In genomic region chr2:90782901-90783486, GRCm38 (mm10) we compare ENCODE assay signal across 8 mouse cellular contexts. TPM values are rescaled to one million over a fixed set of nuclear protein-coding genes. Genes with fewer than 3 reads are reported as not detected.
DNase-seq lines count a peak whose midpoint lies in the region; ATAC-seq and TF ChIP-seq lines count a peak whose summit lies in the region.

No protein-coding gene starts in this region.

- H3K27me3 ChIP-seq in forebrain, embryonic 16.5 days (replicated peaks; ENCODE audit: control insufficient read depth, insufficient read depth, low read length), result no peaks in the 10 kb centered on the region
- 0 out of 2 replicates have a peak, but pooled peaks cover 6% of the 10 kb centered on the region for H3K27me3 ChIP-seq in intestine, embryonic 14.5 days (replicated peaks; ENCODE audit: control insufficient read depth, insufficient read depth, low read length)
- H3K27me3 ChIP-seq in small intestine, adult 2 months (ENCODE audit: control insufficient read depth, insufficient read depth, low read length), result peaks cover 4% of the 10 kb centered on the region; the same call in 1 of the 2 replicates

- H3K4me2 ChIP-seq in forebrain, embryonic 16.5 days (ENCODE audit: low read length), result peak overlapping the region; percentile 52
- peak overlapping the region; percentile 81 for H3K4me2 ChIP-seq in intestine, embryonic 14.5 days (ENCODE audit: low read length)

- H3K9ac ChIP-seq in forebrain, embryonic 16.5 days (replicated peaks; ENCODE audit: low read depth, low read length), result peak overlapping the region; percentile 38
- peak overlapping the region; percentile 2; the same call in 1 of the 2 replicates for H3K9ac ChIP-seq in intestine, embryonic 14.5 days (ENCODE audit: low read length)

- peak; percentile 19 to 22 for DNase-seq in layer of hippocampus, postnatal 10 days (ENCODE audit: low spot score in 2 of 2)
- DNase-seq in layer of hippocampus, adult 9-11 months, result no peak
- DNase-seq in cerebellum, adult 11-12 months, result peak; percentile 51
- peak; percentile 65 for DNase-seq in intestine, embryonic 14.5 days (ENCODE audit: low spot score)
- peak; percentile 36 for DNase-seq in lung, postnatal 10 days
- no peak for DNase-seq in spleen, postnatal 14 days (ENCODE audit: low spot score in 2 of 2)

- peak overlapping the region; percentile 29 for H3K4me3 ChIP-seq in forebrain, embryonic 16.5 days (replicated peaks; ENCODE audit: low read length)
- H3K4me3 ChIP-seq in intestine, embryonic 14.5 days (ENCODE audit: low read depth, low read length), result peak overlapping the region; percentile 34
- H3K4me3 ChIP-seq in small intestine, adult 2 months (ENCODE audit: low read depth, low read length), result peak overlapping the region; percentile 51

- TF ChIP-seq POLR2A in small intestine, adult 2 months (IDR thresholded peaks at IDR 0.05; ENCODE audit: low read depth, low read length), result no peak

- ATAC-seq in forebrain, embryonic 16.5 days, result peak; percentile 61
- peak; percentile 72 for ATAC-seq in intestine, embryonic 14.5 days (replicated peaks; ENCODE audit: low FRiP score, low TSS enrichment, low read depth)

- no peak overlapping the region for H3K27ac ChIP-seq in forebrain, embryonic 16.5 days (ENCODE audit: low read length)
- H3K27ac ChIP-seq in intestine, embryonic 14.5 days (ENCODE audit: low read depth), result no peak overlapping the region
- no peak overlapping the region for H3K27ac ChIP-seq in small intestine, adult 2 months (ENCODE audit: insufficient read depth, low read depth, low read length)

- H3K9me3 ChIP-seq in forebrain, embryonic 16.5 days (ENCODE audit: control insufficient read depth, low read length), result no peaks in the 10 kb centered on the region
- no peaks in the 10 kb centered on the region for H3K9me3 ChIP-seq in intestine, embryonic 14.5 days (ENCODE audit: control insufficient read depth, low read length)

- peaks cover 13% of the 10 kb centered on the region for H3K36me3 ChIP-seq in forebrain, embryonic 16.5 days (ENCODE audit: control insufficient read depth, insufficient read depth)
- peaks cover 32% of the 10 kb centered on the region for H3K36me3 ChIP-seq in intestine, embryonic 14.5 days (ENCODE audit: control insufficient read depth, insufficient read depth, low read length)
- peaks cover 23% of the 10 kb centered on the region for H3K36me3 ChIP-seq in small intestine, adult 2 months (ENCODE audit: control insufficient read depth, insufficient read depth, low read length)

- 3% methylated on average over 28 of the region's 29 CpGs for WGBS in forebrain, embryonic 16.5 days
- WGBS in intestine, embryonic 14.5 days, result 3% methylated on average over 27 of the region's 29 CpGs
- 3% methylated on average over 28 of the region's 29 CpGs for WGBS in small intestine, adult 2 months

- H3K4me1 ChIP-seq in forebrain, embryonic 16.5 days (replicated peaks; ENCODE audit: control insufficient read depth, insufficient read depth, low read length), result peaks cover 9% of the 10 kb centered on the region; the same call in 1 of the 2 replicates
- peaks cover 4% of the 10 kb centered on the region; the same call in 1 of the 2 replicates for H3K4me1 ChIP-seq in intestine, embryonic 14.5 days (replicated peaks; ENCODE audit: control insufficient read depth, insufficient read depth, low read length)
- peaks cover 2% of the 10 kb centered on the region for H3K4me1 ChIP-seq in small intestine, adult 2 months (ENCODE audit: control insufficient read depth, insufficient read depth, insufficient read length, low read length)

- TF ChIP-seq CTCF in small intestine, adult 2 months (IDR thresholded peaks at IDR 0.05; ENCODE audit: extremely low read depth, insufficient read length, insufficient replicate concordance, low read depth, low read length), result no peak

RNA-seq across cellular contexts. Expression of gene Agbl2, which starts 0.5 kb away (rescaled TPM):
- total RNA-seq in layer of hippocampus, postnatal 10 days (2021), result 1 to 10 TPM in 1 of 2 experiments, under 1 TPM in 1; 0.45 to 1.0 TPM
- polyA plus RNA-seq in forebrain, embryonic 16.5 days (2015; fragmentation: Nextera tagmentation; extraction: Ambion mirVana), result 0.39 and 0.42 TPM in 2 replicates
- 1.0 and 1.1 TPM in 2 replicates for polyA plus RNA-seq in intestine, embryonic 14.5 days (2014; fragmentation: Nextera tagmentation; extraction: Ambion mirVana)
- 0.08 and 0.22 TPM in 2 replicates for polyA plus RNA-seq in small intestine, adult 2 months (2012; rRNA removed)

RNA-seq across cellular contexts. Expression of gene Fnbp4, which starts 37.8 kb away (rescaled TPM):
- total RNA-seq in layer of hippocampus, postnatal 10 days (2021), result 10 to 100 TPM; 72.0 to 87.7 TPM
- polyA plus RNA-seq in forebrain, embryonic 16.5 days (2015; fragmentation: Nextera tagmentation; extraction: Ambion mirVana), result 105 and 129 TPM in 2 replicates
- 87.7 and 99.3 TPM in 2 replicates for polyA plus RNA-seq in intestine, embryonic 14.5 days (2014; fragmentation: Nextera tagmentation; extraction: Ambion mirVana)
- 12.0 and 19.9 TPM in 2 replicates for polyA plus RNA-seq in small intestine, adult 2 months (2012; rRNA removed)

Comparison
In these comparisons a context has a peak if more than half of its experiments do, and no peak if none do; other contexts are left out.
1. DNase-seq: peak in layer of hippocampus, postnatal 10 days (2 of 2), cerebellum, adult 11-12 months (single experiment), intestine, embryonic 14.5 days (single experiment) and lung, postnatal 10 days (single experiment); none in layer of hippocampus, adult 9-11 months (single experiment) and spleen, postnatal 14 days (0 of 2).
2. Peak in every context shown above with its lines, with median percentiles within 50 percentile points of each other: H3K4me3 ChIP-seq.